Mouse (Mus musculus) heart, embryonic 16.5 days (tissue): ENCODE results near the gene Mrps26. TPM values are rescaled to one million over a fixed set of nuclear protein-coding genes. Genes with fewer than 3 reads are reported as not detected.

ENCODE experiments used
- ATAC-seq: fragments of 200-750 bp; cut with Nextera tagmentation; replicated peaks from 2 replicates; pipeline ENCODE4 v1.8.0; 2017; ENCODE audit warnings: moderate number of reproducible peaks; ENCODE audit not compliant: insufficient read depth, low FRiP score; ENCODE audit errors: extremely low read depth
- H3K27ac ChIP-seq: fragments of 300-500 bp; sonication (generic); 2 replicates; pipeline ENCODE4 v1.5.1; 2014; ENCODE audit warnings: mild to moderate bottlenecking, low read length, control low read depth, moderate library complexity
- H3K27me3 ChIP-seq: fragments of 300-500 bp; sonication (generic); 2 replicates; pipeline ENCODE4 v1.6.1; 2014; ENCODE audit warnings: low read length, mixed read lengths; ENCODE audit not compliant: control insufficient read depth, insufficient read depth
- H3K36me3 ChIP-seq: fragments of 300-500 bp; sonication (generic); 2 replicates; pipeline ENCODE4 v1.6.1; 2014; ENCODE audit not compliant: control insufficient read depth, insufficient read depth
- H3K4me1 ChIP-seq: fragments of 300-500 bp; sonication (generic); 2 replicates; pipeline ENCODE4 v1.6.1; 2014; ENCODE audit warnings: low read length, mixed read lengths; ENCODE audit not compliant: control insufficient read depth, insufficient read depth
- H3K4me2 ChIP-seq: fragments of 300-500 bp; sonication (generic); 2 replicates; pipeline ENCODE4 v1.6.1; 2014; ENCODE audit warnings: low read depth, mild to moderate bottlenecking, control low read depth, low read length
- H3K4me3 ChIP-seq: fragments of 300-500 bp; sonication (generic); 2 replicates; pipeline ENCODE4 v1.5.1; 2014; ENCODE audit warnings: mild to moderate bottlenecking, control low read depth, low read length
- H3K9ac ChIP-seq: fragments of 300-500 bp; sonication (generic); 2 replicates; pipeline ENCODE4 v1.6.1; 2014; ENCODE audit warnings: low read length, control low read depth
- H3K9me3 ChIP-seq: fragments of 300-500 bp; sonication (generic); replicated peaks from 2 replicates; pipeline ENCODE4 v1.6.1; 2016; ENCODE audit warnings: low read length; ENCODE audit not compliant: control insufficient read depth
- WGBS: fragments of 180-500 bp; shearing (Covaris S2); extraction: QIAGEN DNeasy Blood & Tissue Kit; methylation state at CpG from one replicate; pipeline ENCODE4 v1.1.7; 2014; 5-methylcytosine and 5-hydroxymethylcytosine counted together
- polyA plus RNA-seq: library from polyadenylated mRNA; unstranded; fragments of >200 nt; fragmentation: Nextera tagmentation; extraction: Ambion mirVana; gene quantifications from 2 replicates; pipeline ENCODE4 v1.2.1, GENCODE M21; 2015

Gene Mrps26
- polyA plus RNA-seq, 1 experiment from 2014 or later = 71.6 TPM

DNA sequence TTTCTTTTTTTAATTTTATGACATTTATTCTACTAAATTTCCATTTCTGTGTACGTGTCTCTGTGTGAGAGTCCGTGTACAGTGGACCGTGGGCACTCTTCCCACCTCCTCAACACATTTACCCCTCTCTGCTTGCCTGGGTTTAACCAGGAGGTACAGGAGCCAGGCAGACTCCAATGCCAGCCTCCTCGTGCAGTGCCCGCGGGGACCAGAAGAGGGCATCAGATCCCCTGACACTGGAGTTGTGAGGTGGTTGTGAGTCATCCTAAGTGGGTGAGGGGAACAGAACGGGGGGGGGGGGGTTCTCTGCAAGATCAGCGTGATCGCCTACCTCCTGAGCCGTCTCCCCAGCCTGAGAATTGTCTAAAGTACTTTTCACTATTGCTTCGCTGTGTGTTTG, 14.6 kb downstream of the Mrps26 start:
- H3K9ac ChIP-seq = no peak overlapping the region
- 7% methylated on average over 11 of the region's 11 CpGs for WGBS

DNA sequence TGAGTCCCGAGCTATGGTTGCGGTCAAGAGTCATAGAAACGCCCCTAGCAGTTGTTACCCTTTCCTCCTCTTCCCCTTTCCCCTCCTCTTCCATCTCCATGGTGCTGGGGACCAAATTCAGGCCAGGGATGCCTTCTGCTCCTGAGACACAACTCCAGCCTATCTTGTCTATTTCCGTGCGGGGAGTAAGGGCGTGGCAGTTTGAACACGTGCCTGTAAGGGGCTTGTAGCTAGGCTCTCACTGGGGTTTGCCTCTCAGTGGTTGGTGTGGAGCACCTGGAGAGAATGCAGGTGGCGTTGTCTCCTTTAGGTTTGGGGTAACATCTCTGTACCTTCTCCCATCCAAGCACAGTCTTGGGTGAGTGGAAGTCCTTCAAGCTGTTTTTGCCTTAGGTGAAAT, 16.2 kb downstream of the Mrps26 start:
- Histone ChIP-seq H3K4me3 (no peak overlapping the region), H3K4me2 (no peak overlapping the region), H3K9me3 (no peaks in the 10 kb centered on the region), H3K4me1 (peaks cover 23% of the 10 kb centered on the region), H3K9ac (no peak overlapping the region), H3K27me3 (peaks cover 78% of the 10 kb centered on the region), H3K27ac (no peak overlapping the region), H3K36me3 (no peaks in the 10 kb centered on the region)
- ATAC-seq = no peak
- 14% methylated on average over 8 of the region's 8 CpGs for WGBS

More for the DNA sequence above, 14.6 kb downstream of the Mrps26 start:
- Histone ChIP-seq H3K27me3 (peaks cover 75% of the 10 kb centered on the region), H3K27ac (no peak overlapping the region), H3K4me3 (no peak overlapping the region), H3K36me3 (no peaks in the 10 kb centered on the region), H3K4me2 (no peak overlapping the region), H3K9me3 (no peaks in the 10 kb centered on the region), H3K4me1 (peaks cover 15% of the 10 kb centered on the region)
- ATAC-seq = no peak

DNA sequence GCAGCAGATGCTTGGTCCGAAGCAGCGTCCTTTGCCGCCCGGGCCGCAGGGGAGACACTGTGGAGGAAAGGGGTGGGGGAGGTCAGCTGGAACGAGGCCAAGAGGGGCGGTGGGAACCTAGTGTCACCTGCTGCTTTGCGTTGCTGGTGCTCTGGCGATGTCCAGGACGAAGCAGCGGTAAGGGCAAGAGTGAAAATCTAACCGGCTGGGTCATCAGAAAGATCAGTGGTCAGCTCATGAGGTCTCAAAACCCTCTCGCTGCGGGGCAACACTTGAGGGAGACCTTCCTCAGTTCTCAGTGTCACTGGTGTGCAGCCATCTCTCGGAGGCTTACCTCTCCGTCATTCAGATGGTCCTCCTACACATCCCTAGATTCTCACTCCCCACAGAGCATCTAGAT, 17.7 kb downstream of the Mrps26 start:
- H3K36me3 ChIP-seq = no peaks in the 10 kb centered on the region
- no peak overlapping the region for H3K27ac ChIP-seq
- peaks cover 23% of the 10 kb centered on the region for H3K4me1 ChIP-seq
- H3K9me3 ChIP-seq = no peaks in the 10 kb centered on the region
- peak overlapping the region; percentile 52; the same call in 1 of the 2 replicates for H3K9ac ChIP-seq
- peak overlapping the region; percentile 48 for H3K4me3 ChIP-seq
- no peak for ATAC-seq
- peak overlapping the region; percentile 69 for H3K4me2 ChIP-seq
- peaks cover 65% of the 10 kb centered on the region for H3K27me3 ChIP-seq
- WGBS = 6% methylated on average over 16 of the region's 16 CpGs

DNA sequence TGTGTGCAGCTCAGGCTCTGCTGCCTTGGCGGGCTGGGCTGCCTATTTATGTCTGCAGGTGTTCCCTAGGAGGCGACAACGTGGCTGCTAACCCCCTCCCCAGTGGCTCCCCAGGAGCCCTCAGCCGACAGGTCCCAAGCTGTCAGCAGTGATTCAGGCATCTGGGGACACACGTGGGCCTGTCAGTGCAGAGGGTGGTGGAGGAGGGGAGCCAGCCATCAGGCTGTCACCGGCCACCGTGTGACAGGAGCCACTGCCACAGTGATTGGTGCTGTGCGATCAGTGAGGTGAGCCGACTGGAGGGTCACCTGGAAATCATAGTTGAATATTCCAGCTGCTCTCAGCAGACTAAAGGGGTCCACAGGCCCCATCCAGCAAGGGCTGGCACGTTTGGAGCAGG, 19.0 kb downstream of the Mrps26 start, which contains the start of gene Avp:
Gene Avp (minus strand): TSS at position 3 of the 400 bp plus-strand sequence.
- no peak within 1 kb of the TSS for H3K27ac ChIP-seq
- peaks cover 52% of the 10 kb centered on the region for H3K27me3 ChIP-seq
- no peaks in the 10 kb centered on the region for H3K36me3 ChIP-seq
- ATAC-seq = no peak
- no peak within 1 kb of the TSS for H3K9ac ChIP-seq
- H3K9me3 ChIP-seq = no peaks in the 10 kb centered on the region
- H3K4me1 ChIP-seq = peaks cover 23% of the 10 kb centered on the region
- no peak within 1 kb of the TSS for H3K4me2 ChIP-seq
- no peak within 1 kb of the TSS for H3K4me3 ChIP-seq
- 23% methylated on average over 10 of the region's 10 CpGs for WGBS

DNA sequence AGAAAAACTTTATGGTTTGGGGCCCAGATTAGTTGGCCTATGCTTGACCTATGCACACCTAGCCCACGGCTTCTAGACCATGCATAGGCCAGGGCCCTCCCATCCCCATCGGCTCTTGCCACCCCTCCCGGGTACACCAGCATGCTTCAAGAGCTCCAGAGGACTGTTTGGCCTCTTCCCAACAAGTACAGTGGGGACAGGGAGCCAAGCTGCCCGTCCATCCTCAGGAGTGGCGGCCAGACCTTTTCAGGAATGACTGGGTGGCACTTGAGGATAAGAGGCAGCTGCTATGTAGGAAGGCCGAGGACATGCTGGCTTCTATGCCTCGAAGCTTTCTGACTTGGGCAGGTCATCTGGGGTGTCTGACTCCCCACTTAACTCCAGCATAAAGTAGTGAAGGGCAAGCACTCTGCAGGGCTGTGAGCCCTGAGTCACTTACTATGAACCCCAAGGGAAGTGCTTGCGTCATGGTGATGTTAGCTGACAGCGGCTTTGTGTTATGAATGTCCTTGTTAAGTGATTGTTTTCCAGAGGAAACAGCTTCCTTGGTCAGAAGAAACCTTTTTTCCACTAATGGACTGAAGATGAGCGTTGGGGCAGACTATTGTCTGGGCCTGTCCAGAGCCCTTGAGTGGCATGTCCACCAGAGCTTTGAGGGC, 20.5 kb downstream of the Mrps26 start:
- no peak overlapping the region for H3K4me3 ChIP-seq
- ATAC-seq = no peak
- WGBS = 52% methylated on average over 10 of the region's 10 CpGs
- no peak overlapping the region for H3K4me2 ChIP-seq
- no peak overlapping the region for H3K9ac ChIP-seq
- no peaks in the 10 kb centered on the region for H3K9me3 ChIP-seq
- peaks cover 38% of the 10 kb centered on the region for H3K27me3 ChIP-seq
- no peak overlapping the region for H3K27ac ChIP-seq
- peaks cover 21% of the 10 kb centered on the region for H3K4me1 ChIP-seq
- no peaks in the 10 kb centered on the region for H3K36me3 ChIP-seq

DNA sequence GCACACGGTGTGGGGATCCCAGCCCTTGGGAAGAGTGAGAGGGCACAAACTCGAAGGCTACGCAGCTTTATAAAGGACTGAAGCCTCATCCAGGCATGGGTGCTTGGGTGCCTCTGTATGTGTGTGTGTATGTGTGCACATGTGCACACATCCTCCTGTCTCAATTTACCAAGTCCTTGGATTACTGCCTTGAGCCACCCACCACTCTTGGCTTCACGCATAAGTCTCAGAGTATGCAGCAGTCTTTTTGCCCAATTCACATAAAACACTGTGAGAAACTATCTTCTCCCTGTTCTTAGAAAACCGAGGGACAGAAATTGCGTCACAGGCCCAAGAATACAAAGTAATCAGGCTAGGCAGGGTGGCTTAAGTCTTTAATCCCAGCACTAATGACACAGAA, 22.5 kb downstream of the Mrps26 start:
- ATAC-seq = no peak
- H3K27me3 ChIP-seq = peaks cover 19% of the 10 kb centered on the region
- no peak overlapping the region for H3K27ac ChIP-seq
- H3K9ac ChIP-seq = no peak overlapping the region
- 85% methylated on average over 6 of the region's 6 CpGs for WGBS
- no peak overlapping the region for H3K4me2 ChIP-seq
- H3K36me3 ChIP-seq = peaks cover 7% of the 10 kb centered on the region; the same call in 1 of the 2 replicates
- no peaks in the 10 kb centered on the region for H3K9me3 ChIP-seq
- H3K4me1 ChIP-seq = peaks cover 15% of the 10 kb centered on the region
- H3K4me3 ChIP-seq = no peak overlapping the region

DNA sequence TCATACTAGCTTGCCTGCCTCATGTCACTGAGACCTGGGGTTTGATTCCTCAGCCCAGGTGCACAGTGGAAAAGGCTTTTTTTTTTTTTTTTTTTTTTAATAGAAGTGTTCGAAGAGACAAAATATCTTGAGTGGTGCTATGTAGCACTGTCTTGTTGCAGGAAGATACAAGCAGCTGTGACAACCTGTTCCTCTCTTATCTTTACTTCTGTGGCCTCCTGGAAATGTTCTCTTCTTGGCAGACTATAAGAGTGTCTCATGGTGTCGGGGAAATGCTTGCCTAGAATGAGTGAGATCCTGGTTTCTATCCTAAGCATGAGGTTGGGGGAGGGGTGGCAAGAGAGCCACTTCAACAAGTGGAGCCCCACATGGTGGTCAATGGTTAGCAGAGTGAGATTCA, 24.8 kb downstream of the Mrps26 start:
- Histone ChIP-seq H3K4me3 (no peak overlapping the region), H3K27me3 (0 out of 2 replicates have a peak, but pooled peaks cover 3% of the 10 kb centered on the region), H3K4me2 (no peak overlapping the region), H3K4me1 (peaks cover 12% of the 10 kb centered on the region), H3K9ac (no peak overlapping the region), H3K27ac (no peak overlapping the region), H3K9me3 (no peaks in the 10 kb centered on the region), H3K36me3 (peaks cover 15% of the 10 kb centered on the region)
- 48% methylated on average over 2 of the region's 2 CpGs for WGBS
- ATAC-seq = no peak

DNA sequence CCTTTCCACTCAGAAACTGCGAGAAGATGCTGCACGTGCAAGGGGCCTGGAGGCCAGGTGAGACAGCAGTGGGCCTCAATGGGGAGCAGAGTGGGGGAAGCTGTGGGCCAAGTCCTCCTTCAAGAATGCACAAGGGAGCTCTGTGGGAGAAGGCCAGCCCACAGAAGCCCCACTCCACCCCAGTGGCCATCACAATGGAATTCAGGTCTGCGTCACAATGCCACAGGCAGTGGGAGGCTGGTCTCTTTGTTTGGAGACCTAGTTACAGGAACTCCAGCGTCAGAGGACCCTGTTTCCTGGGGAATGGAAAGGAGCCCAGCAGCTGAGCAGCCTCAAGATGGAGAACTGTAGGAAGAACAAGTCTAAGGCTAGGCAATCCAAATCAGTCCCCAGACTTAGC, 25.6 kb downstream of the Mrps26 start:
- peak; percentile 32; the same call in 1 of the 2 replicates for ATAC-seq
- Histone ChIP-seq H3K36me3 (peaks cover 17% of the 10 kb centered on the region), H3K4me1 (peaks cover 7% of the 10 kb centered on the region), H3K4me3 (no peak overlapping the region), H3K9ac (no peak overlapping the region), H3K27ac (no peak overlapping the region), H3K9me3 (no peaks in the 10 kb centered on the region), H3K4me2 (no peak overlapping the region), H3K27me3 (0 out of 2 replicates have a peak, but pooled peaks cover 3% of the 10 kb centered on the region)
- 70% methylated on average over 4 of the region's 4 CpGs for WGBS

DNA sequence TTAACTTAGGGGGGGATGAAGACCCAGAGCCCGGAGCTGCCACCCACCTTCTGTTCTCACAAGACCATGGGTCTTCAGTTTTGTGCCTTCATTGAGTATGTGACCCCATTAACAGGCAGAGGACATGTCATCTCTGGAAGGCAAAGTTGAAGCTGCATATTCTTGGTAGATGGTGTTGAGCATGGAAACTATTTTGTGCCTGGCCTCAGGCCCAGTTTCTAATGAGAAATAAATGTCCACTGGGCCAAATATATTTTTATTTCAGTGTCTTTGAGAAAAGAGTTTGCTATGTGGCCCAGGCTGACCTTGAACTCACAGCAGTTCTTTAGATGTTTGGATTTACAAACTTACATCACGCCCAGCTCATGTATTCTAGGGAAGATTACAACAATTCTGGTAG, 26.2 kb downstream of the Mrps26 start:
- no peak overlapping the region for H3K9ac ChIP-seq

More for the DNA sequence above, 26.2 kb downstream of the Mrps26 start:
- Histone ChIP-seq H3K4me2 (no peak overlapping the region), H3K36me3 (peaks cover 17% of the 10 kb centered on the region), H3K9me3 (no peaks in the 10 kb centered on the region), H3K4me3 (no peak overlapping the region), H3K4me1 (peaks cover 4% of the 10 kb centered on the region; the same call in 1 of the 2 replicates), H3K27me3 (no peaks in the 10 kb centered on the region), H3K27ac (no peak overlapping the region)
- ATAC-seq = no peak
- 88% methylated on average over 2 of the region's 2 CpGs for WGBS
